Mouse (Mus musculus): ENCODE results near the gene 1810037I17Rik.

- TF ChIP-seq CTCF (IDR thresholded peaks at IDR 0.05; ENCODE audit: control insufficient read depth, insufficient read depth, low read length) (no peak), POLR2A (IDR thresholded peaks at IDR 0.05; ENCODE audit: borderline replicate concordance, control insufficient read depth, low read depth, low read length) (no peak)
Measured at GRCm38 (mm10) chr3:122943387-122943890, 19.4 kb downstream of the 1810037I17Rik start.

All from bone marrow, adult 2 months (tissue).